Mouse (Mus musculus) cerebellum, postnatal 4 days (tissue): ENCODE measurements at regions not wholly inside any gene's neighbourhood (a gene's known extent, or its start where the extent isn't known, plus 50 kb on each side); places are given as distances from the start of the nearest gene placed in this dataset.

Experiments
- DNase-seq, 2 experiments: peaks; one replicate each; pipeline ENCODE4 v3.0.0; 2022; ENCODE audit warnings: low spot score in 2 of 2, mixed read lengths in 1 of 2

- peak in 1 of 2 experiments; percentile 16 for DNase-seq
Measured at GRCm38 (mm10) chr2:74099671-74100372, 188.7 kb upstream of the Atp5g3 start.

GRCm38 (mm10) chr2:74096809-74097208 lies 185.7 kb upstream of the Atp5g3 start:
- no peak for DNase-seq

- DNase-seq: no peak
Measured at GRCm38 (mm10) chr2:74093494-74093893, 182.4 kb upstream of the Atp5g3 start.

GRCm38 (mm10) chr2:74087375-74087774 lies 176.2 kb upstream of the Atp5g3 start:
- no peak for DNase-seq

GRCm38 (mm10) chr2:74084971-74085370 lies 173.8 kb upstream of the Atp5g3 start:
- no peak for DNase-seq

GRCm38 (mm10) chr2:74076774-74077173 lies 165.6 kb upstream of the Atp5g3 start:
- DNase-seq: no peak

GRCm38 (mm10) chr2:74075566-74075965 lies 164.4 kb upstream of the Atp5g3 start:
- no peak for DNase-seq

- DNase-seq: no peak
Measured at GRCm38 (mm10) chr2:74073396-74073795, 162.3 kb upstream of the Atp5g3 start.

- peak; percentile 47 to 78 for DNase-seq
Measured at GRCm38 (mm10) chr2:74066652-74067051, 155.5 kb upstream of the Atp5g3 start.

- DNase-seq: no peak
Measured at GRCm38 (mm10) chr2:74064369-74064768, 153.2 kb upstream of the Atp5g3 start.

GRCm38 (mm10) chr2:74063777-74064176 lies 152.7 kb upstream of the Atp5g3 start:
- DNase-seq: peak; percentile 53 to 86

- no peak for DNase-seq
Measured at GRCm38 (mm10) chr2:74063302-74063701, 152.2 kb upstream of the Atp5g3 start.

- no peak for DNase-seq
Measured at GRCm38 (mm10) chr2:74042430-74042829, 131.3 kb upstream of the Atp5g3 start.

- no peak for DNase-seq
Measured at GRCm38 (mm10) chr2:74039580-74039979, 128.5 kb upstream of the Atp5g3 start.

- no peak for DNase-seq
Measured at GRCm38 (mm10) chr2:74036043-74036442, 124.9 kb upstream of the Atp5g3 start.

GRCm38 (mm10) chr2:74032177-74033021 lies 121.3 kb upstream of the Atp5g3 start:
- DNase-seq: no peak

GRCm38 (mm10) chr2:74029938-74030337 lies 118.8 kb upstream of the Atp5g3 start:
- DNase-seq: no peak

- peak in 1 of 2 experiments; percentile 53 for DNase-seq
Measured at GRCm38 (mm10) chr2:74027404-74028104, 116.4 kb upstream of the Atp5g3 start.

- DNase-seq: no peak
Measured at GRCm38 (mm10) chr2:74015146-74015545, 104.0 kb upstream of the Atp5g3 start.

- no peak for DNase-seq
Measured at GRCm38 (mm10) chr2:74014201-74014600, 103.1 kb upstream of the Atp5g3 start.

GRCm38 (mm10) chr2:73998531-73998930 lies 87.4 kb upstream of the Atp5g3 start:
- no peak for DNase-seq

GRCm38 (mm10) chr2:73996986-73997385 lies 85.9 kb upstream of the Atp5g3 start:
- no peak for DNase-seq
